8 mouse cellular contexts compared by ENCODE assay signal in the genomic region with DNA sequence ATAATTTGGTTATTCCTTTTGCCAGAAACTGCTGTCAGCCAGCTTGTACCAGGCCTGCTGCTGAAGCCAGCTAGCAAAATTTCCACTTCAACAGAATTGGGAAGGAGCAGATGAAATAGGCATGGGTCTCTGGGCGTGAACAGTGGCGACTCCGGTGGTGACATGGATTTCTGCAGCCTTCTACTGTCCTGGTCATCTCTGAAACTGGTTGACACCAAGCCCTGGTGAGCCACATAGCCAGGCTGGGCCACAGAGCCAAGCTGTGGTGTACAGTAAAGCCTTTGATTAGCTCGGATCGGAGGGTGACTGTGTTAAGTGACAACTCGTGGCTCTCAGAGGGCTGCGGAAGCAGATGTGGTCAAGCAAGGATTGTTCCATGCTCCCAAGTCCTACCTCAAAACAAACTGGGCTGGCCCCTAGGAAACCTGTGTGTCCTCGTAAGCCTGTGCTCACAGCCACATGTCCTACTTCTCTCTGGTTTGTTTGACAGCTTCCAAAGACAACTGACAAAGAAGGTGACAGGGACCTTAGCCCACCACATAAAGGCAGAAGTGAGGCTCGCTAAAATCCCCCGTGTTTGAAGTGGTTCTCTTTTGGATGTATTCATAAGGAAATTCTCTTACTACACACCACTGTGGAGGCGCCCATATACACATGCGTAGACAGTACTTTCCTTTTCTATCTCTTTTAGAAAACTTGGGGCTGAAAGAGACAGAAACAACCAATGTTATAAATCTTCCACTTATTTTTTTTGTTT. TPM values are rescaled to one million over a fixed set of nuclear protein-coding genes. Genes with fewer than 3 reads are reported as not detected.
DNase-seq lines count a peak whose midpoint lies in the region; ATAC-seq and TF ChIP-seq lines count a peak whose summit lies in the region.

No protein-coding gene starts in this region.

- TF ChIP-seq EP300 in stomach, postnatal 0 days (optimal IDR thresholded peaks at IDR 0.05): no peak

- H3K36me3 ChIP-seq in kidney, embryonic 16.5 days (ENCODE audit: insufficient read depth, low read length): no peaks in the 10 kb centered on the region; the same call in 1 of the 2 replicates
- H3K36me3 ChIP-seq in heart, embryonic 16.5 days (ENCODE audit: control insufficient read depth, insufficient read depth): no peaks in the 10 kb centered on the region
- H3K36me3 ChIP-seq in lung, embryonic 16.5 days (ENCODE audit: control insufficient read depth, insufficient read depth, low read length): no peaks in the 10 kb centered on the region
- H3K36me3 ChIP-seq in stomach, postnatal 0 days (ENCODE audit: control insufficient read depth, insufficient read depth, low read length): no peaks in the 10 kb centered on the region

- H3K9ac ChIP-seq in kidney, embryonic 16.5 days (replicated peaks; ENCODE audit: low read length): no peak overlapping the region
- peak overlapping the region; percentile 76 for H3K9ac ChIP-seq in heart, embryonic 16.5 days (ENCODE audit: low read length)
- no peak overlapping the region for H3K9ac ChIP-seq in lung, embryonic 16.5 days (ENCODE audit: low read length)
- no peak overlapping the region for H3K9ac ChIP-seq in stomach, postnatal 0 days (ENCODE audit: low read length)

- no peaks in the 10 kb centered on the region for H3K9me3 ChIP-seq in kidney, embryonic 16.5 days (ENCODE audit: low read length)
- no peaks in the 10 kb centered on the region for H3K9me3 ChIP-seq in heart, embryonic 16.5 days (replicated peaks; ENCODE audit: control insufficient read depth, low read length)
- H3K9me3 ChIP-seq in lung, embryonic 16.5 days (ENCODE audit: control insufficient read depth, low read length): no peaks in the 10 kb centered on the region
- H3K9me3 ChIP-seq in stomach, postnatal 0 days (ENCODE audit: control insufficient read depth, low read length): no peaks in the 10 kb centered on the region

- peak overlapping the region; percentile 42; the same call in 1 of the 2 replicates for H3K4me2 ChIP-seq in kidney, embryonic 16.5 days (replicated peaks; ENCODE audit: low read depth, low read length)
- H3K4me2 ChIP-seq in heart, embryonic 16.5 days (ENCODE audit: low read depth, low read length): peak overlapping the region; percentile 69
- peak overlapping the region; percentile 39; the same call in 1 of the 2 replicates for H3K4me2 ChIP-seq in lung, embryonic 16.5 days (ENCODE audit: low read depth, low read length)
- no peak overlapping the region for H3K4me2 ChIP-seq in stomach, postnatal 0 days (replicated peaks; ENCODE audit: low read depth)

- H3K27ac ChIP-seq in kidney, embryonic 16.5 days (ENCODE audit: low read length): peak overlapping the region; percentile 90; the same call in 1 of the 2 replicates
- no peak overlapping the region for H3K27ac ChIP-seq in cortical plate, adult 2 months (ENCODE audit: insufficient read depth, low read length)
- peak overlapping the region; percentile 98 for H3K27ac ChIP-seq in heart, embryonic 16.5 days (ENCODE audit: low read length)
- peak overlapping the region; percentile 91 for H3K27ac ChIP-seq in lung, embryonic 16.5 days (ENCODE audit: low read length)
- H3K27ac ChIP-seq in stomach, postnatal 0 days (replicated peaks): peak overlapping the region; percentile 74

- no peak for TF ChIP-seq POLR2A in cortical plate, adult 2 months (IDR thresholded peaks at IDR 0.05; ENCODE audit: extremely low read depth, insufficient read depth, low read length)

- ATAC-seq in kidney, embryonic 16.5 days (ENCODE audit: low FRiP score, low TSS enrichment): no peak
- 0 out of 2 replicates have a peak, but pooled peaks have one; percentile 33 for ATAC-seq in heart, embryonic 16.5 days (replicated peaks; ENCODE audit: extremely low read depth, insufficient read depth, low FRiP score)
- 0 out of 2 replicates have a peak, but pooled peaks have one; percentile 19 for ATAC-seq in lung, embryonic 16.5 days (ENCODE audit: low read depth)
- ATAC-seq in stomach, postnatal 0 days (ENCODE audit: low FRiP score, low TSS enrichment): no peak

- no peaks in the 10 kb centered on the region for H3K27me3 ChIP-seq in kidney, embryonic 16.5 days (ENCODE audit: insufficient read depth, low read length)
- H3K27me3 ChIP-seq in heart, embryonic 16.5 days (ENCODE audit: control insufficient read depth, insufficient read depth, low read length): no peaks in the 10 kb centered on the region
- H3K27me3 ChIP-seq in lung, embryonic 16.5 days (ENCODE audit: control insufficient read depth, insufficient read depth, low read depth, low read length): no peaks in the 10 kb centered on the region
- H3K27me3 ChIP-seq in stomach, postnatal 0 days (ENCODE audit: control insufficient read depth, insufficient read depth, low read length): no peaks in the 10 kb centered on the region

- no peak for DNase-seq in kidney, adult 9 months
- peak; percentile 81 for DNase-seq in Muller cell, postnatal 12 days (ENCODE audit: inconsistent ontology term)
- DNase-seq in stomach, postnatal 0 days (ENCODE audit: low spot score): no peak
- no peak for DNase-seq in spleen, postnatal 4 days (ENCODE audit: low spot score in 2 of 2)

- peak; percentile 29; the same call in 1 of the 2 replicates for TF ChIP-seq CTCF in cortical plate, adult 2 months (IDR thresholded peaks at IDR 0.05; ENCODE audit: extremely low read depth, insufficient read depth, low read length)
- peak; percentile 45 for TF ChIP-seq CTCF in stomach, postnatal 0 days (IDR thresholded peaks at IDR 0.05; ENCODE audit: low read depth)

- H3K4me1 ChIP-seq in kidney, embryonic 16.5 days (ENCODE audit: insufficient read depth, low read length): peaks cover 54% of the 10 kb centered on the region
- H3K4me1 ChIP-seq in cortical plate, adult 2 months (ENCODE audit: control insufficient read depth, insufficient read depth, low read length): peaks cover 5% of the 10 kb centered on the region
- peaks cover 19% of the 10 kb centered on the region for H3K4me1 ChIP-seq in heart, embryonic 16.5 days (ENCODE audit: control insufficient read depth, insufficient read depth, low read length)
- H3K4me1 ChIP-seq in lung, embryonic 16.5 days (replicated peaks; ENCODE audit: control insufficient read depth, insufficient read depth, low read length): peaks cover 35% of the 10 kb centered on the region
- peaks cover 7% of the 10 kb centered on the region; the same call in 1 of the 2 replicates for H3K4me1 ChIP-seq in stomach, postnatal 0 days (replicated peaks; ENCODE audit: control insufficient read depth, insufficient read depth)

- no peak overlapping the region for H3K4me3 ChIP-seq in kidney, embryonic 16.5 days (ENCODE audit: low read length)
- H3K4me3 ChIP-seq in cortical plate, adult 2 months (ENCODE audit: insufficient read depth, low read length): no peak overlapping the region
- no peak overlapping the region; the same call in 1 of the 2 replicates for H3K4me3 ChIP-seq in heart, embryonic 16.5 days (ENCODE audit: low read length)
- no peak overlapping the region for H3K4me3 ChIP-seq in lung, embryonic 16.5 days (ENCODE audit: low read length)
- H3K4me3 ChIP-seq in stomach, postnatal 0 days (ENCODE audit: low read depth, low read length): no peak overlapping the region

- 68% methylated on average over 12 of the region's 12 CpGs for WGBS in kidney, embryonic 16.5 days
- WGBS in heart, embryonic 16.5 days: 52% methylated on average over 12 of the region's 12 CpGs
- 63% methylated on average over 12 of the region's 12 CpGs for WGBS in lung, embryonic 16.5 days
- WGBS in stomach, postnatal 0 days: 72% methylated on average over 12 of the region's 12 CpGs

RNA-seq across cellular contexts. Expression of gene Foxp1, which starts 36.5 kb away (rescaled TPM):
- 36.4 and 37.2 TPM in 2 replicates for polyA plus RNA-seq in kidney, embryonic 16.5 days (2015; fragmentation: Nextera tagmentation; extraction: Ambion mirVana)
- 78.9 and 99.2 TPM in 2 replicates for polyA plus RNA-seq in cortical plate, adult 2 months (2012; rRNA removed)
- 59.0 and 67.8 TPM in 2 replicates for polyA plus RNA-seq in heart, embryonic 16.5 days (2015; fragmentation: Nextera tagmentation; extraction: Ambion mirVana)
- polyA plus RNA-seq in lung, embryonic 16.5 days (2015; fragmentation: Nextera tagmentation; extraction: Ambion mirVana): 104 and 116 TPM in 2 replicates
- 68.9 and 74.5 TPM in 2 replicates for polyA plus RNA-seq in stomach, postnatal 0 days (2015; fragmentation: Nextera tagmentation; extraction: Ambion mirVana)

Comparison
In these comparisons a context has a peak if more than half of its experiments do, and no peak if none do; other contexts are left out.
1. ATAC-seq: peak in heart, embryonic 16.5 days (single experiment) and lung, embryonic 16.5 days (single experiment); none in kidney, embryonic 16.5 days (single experiment) and stomach, postnatal 0 days (single experiment).